Mouse (Mus musculus) forebrain, postnatal 0 days (tissue): ENCODE measurements around the gene Ski. TPM values are rescaled to one million over a fixed set of nuclear protein-coding genes. Genes with fewer than 3 reads are reported as not detected.

ENCODE experiments used
- ATAC-seq: fragments of 200-750 bp; cut with Nextera tagmentation; 2 replicates; pipeline ENCODE4 v1.8.0; 2017; ENCODE audit warnings: mild to moderate bottlenecking, moderate library complexity
- DNase-seq: peaks from one replicate; pipeline ENCODE4 v3.0.0-alpha.2; 2015
- H3K27ac ChIP-seq: fragments of 300-500 bp; sonication (generic); 2 replicates; pipeline ENCODE4 v1.5.1; 2014; ENCODE audit warnings: low read depth, mild to moderate bottlenecking, antibody characterized with exemption, low read length, moderate library complexity, mixed read lengths
- H3K27me3 ChIP-seq: fragments of 300-500 bp; sonication (generic); 2 replicates; pipeline ENCODE4 v1.6.1; 2014; ENCODE audit warnings: mild to moderate bottlenecking, low read length, mixed read lengths; ENCODE audit not compliant: insufficient read depth
- H3K36me3 ChIP-seq: fragments of 300-500 bp; sonication (generic); 2 replicates; pipeline ENCODE4 v1.6.1; 2014; ENCODE audit warnings: mild to moderate bottlenecking, moderate library complexity; ENCODE audit not compliant: insufficient read depth
- H3K4me1 ChIP-seq: fragments of 300-500 bp; sonication (generic); 2 replicates; pipeline ENCODE4 v1.6.1; 2014; ENCODE audit warnings: antibody characterized with exemption; ENCODE audit not compliant: insufficient read depth
- H3K4me2 ChIP-seq: fragments of 300-500 bp; sonication (generic); 2 replicates; pipeline ENCODE4 v1.6.1; 2014; ENCODE audit warnings: low read depth, mild to moderate bottlenecking, moderate library complexity
- H3K4me3 ChIP-seq: fragments of 300-500 bp; sonication (generic); 2 replicates; pipeline ENCODE4 v1.5.1; 2014; ENCODE audit warnings: low read depth, low read length, mixed read lengths
- H3K9ac ChIP-seq: fragments of 300-500 bp; sonication (generic); 2 replicates; pipeline ENCODE4 v1.6.1; 2014; ENCODE audit warnings: mild to moderate bottlenecking
- H3K9me3 ChIP-seq: fragments of 300-500 bp; sonication (generic); 2 replicates; pipeline ENCODE4 v1.6.1; 2016; ENCODE audit warnings: low read length
- CTCF ChIP-seq: sonication (generic); IDR thresholded peaks from 2 replicates; pipeline ENCODE4 v1.5.1; 2016; ENCODE audit warnings: antibody characterized with exemption, control low read depth, low read depth
- WGBS: fragments of 180-500 bp; shearing (Covaris S2); extraction: QIAGEN DNeasy Blood & Tissue Kit; methylation state at CpG from one replicate; pipeline ENCODE4 v1.1.7; 2014; 5-methylcytosine and 5-hydroxymethylcytosine counted together
- polyA plus RNA-seq: library from polyadenylated mRNA; unstranded; fragments of >200 nt; fragmentation: Nextera tagmentation; extraction: Ambion mirVana; gene quantifications from 2 replicates; pipeline ENCODE4 v1.2.1, GENCODE M21; 2015
- total RNA-seq: library from RNA; depleted of rRNA; stranded (reverse); fragments of >200 nt; gene quantifications from 2 replicates; pipeline ENCODE4 v1.2.3, GENCODE M21; 2014

The Ski gene
- total and polyA plus RNA-seq, 2 experiments from 2014 or later: 12.2 to 68.7 TPM

DNA sequence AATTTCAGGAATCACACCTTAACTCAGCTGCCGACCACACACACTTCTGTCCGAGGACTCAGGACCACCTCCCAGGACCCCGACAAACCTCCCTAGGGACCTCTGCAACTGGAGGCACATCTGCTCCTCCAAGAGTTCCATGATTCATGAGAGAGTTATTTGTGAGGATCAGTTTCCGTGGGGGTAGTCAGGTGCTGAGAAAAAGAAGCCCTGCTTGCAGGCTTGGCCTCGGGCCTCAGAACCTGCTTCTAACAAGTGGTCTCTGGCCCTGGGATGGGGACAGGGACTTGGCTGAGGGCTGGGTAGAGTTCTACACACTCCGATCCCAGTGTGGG is 72.5 kb downstream of the Ski start:
- Histone ChIP-seq H3K4me2 (peak overlapping the region; percentile 81; the same call in 1 of the 2 replicates), H3K4me1 (peaks cover 13% of the 10 kb centered on the region), H3K27me3 (no peaks in the 10 kb centered on the region), H3K9me3 (no peaks in the 10 kb centered on the region), H3K36me3 (peaks cover 7% of the 10 kb centered on the region; the same call in 1 of the 2 replicates), H3K4me3 (no peak overlapping the region), H3K27ac (no peak overlapping the region), H3K9ac (no peak overlapping the region)
- no peak for TF ChIP-seq CTCF
- no peak for DNase-seq
- no peak for ATAC-seq
- 82% methylated on average over 6 of the region's 6 CpGs for WGBS

DNA sequence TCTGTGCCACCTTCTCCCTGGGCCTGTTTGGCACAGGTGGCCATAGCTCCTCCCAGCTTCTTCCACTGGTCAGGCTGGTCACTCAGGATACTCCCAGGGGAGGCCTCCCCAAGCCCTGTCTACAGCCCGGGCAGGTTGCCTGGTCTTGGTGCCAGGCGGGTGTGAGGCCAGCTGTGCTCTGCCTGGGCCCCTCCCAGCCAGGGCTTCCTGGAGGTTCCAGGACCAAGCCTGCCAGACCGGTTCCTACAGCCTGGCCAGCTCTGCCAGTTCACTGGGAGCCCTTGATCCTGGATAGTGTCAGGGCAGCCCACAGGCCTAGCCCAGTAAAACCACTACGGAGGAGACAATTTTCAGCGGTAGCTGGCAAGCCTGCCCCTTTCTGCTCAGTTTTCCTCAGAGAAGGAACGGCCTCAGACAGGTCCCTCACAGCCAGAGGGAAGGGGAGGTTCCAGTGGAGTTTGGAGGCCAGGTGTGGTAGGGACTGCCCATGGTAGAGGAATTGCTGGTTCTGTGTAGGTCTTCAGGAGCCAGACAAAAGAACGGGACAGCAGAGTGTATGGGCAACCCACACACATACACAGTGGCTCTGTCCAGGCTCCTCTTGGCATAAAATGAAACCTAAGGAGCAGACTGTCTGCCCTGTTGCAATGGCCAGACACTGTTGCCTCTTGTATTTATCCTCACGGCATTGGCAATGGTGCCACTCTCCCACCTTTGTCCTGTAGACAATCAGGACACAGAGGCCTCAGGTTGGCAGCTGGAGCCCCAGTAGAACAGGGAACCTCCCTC is 73.3 kb downstream of the Ski start:
- TF ChIP-seq CTCF: no peak
- H3K4me1 ChIP-seq: peaks cover 20% of the 10 kb centered on the region
- H3K36me3 ChIP-seq: no peaks in the 10 kb centered on the region
- H3K4me2 ChIP-seq: no peak overlapping the region
- no peaks in the 10 kb centered on the region for H3K27me3 ChIP-seq
- DNase-seq (no peak), ATAC-seq (no peak)
- no peak overlapping the region for H3K9ac ChIP-seq
- H3K4me3 ChIP-seq: no peak overlapping the region
- H3K9me3 ChIP-seq: no peaks in the 10 kb centered on the region
- no peak overlapping the region for H3K27ac ChIP-seq
- WGBS: 76% methylated on average over 8 of the region's 8 CpGs

DNA sequence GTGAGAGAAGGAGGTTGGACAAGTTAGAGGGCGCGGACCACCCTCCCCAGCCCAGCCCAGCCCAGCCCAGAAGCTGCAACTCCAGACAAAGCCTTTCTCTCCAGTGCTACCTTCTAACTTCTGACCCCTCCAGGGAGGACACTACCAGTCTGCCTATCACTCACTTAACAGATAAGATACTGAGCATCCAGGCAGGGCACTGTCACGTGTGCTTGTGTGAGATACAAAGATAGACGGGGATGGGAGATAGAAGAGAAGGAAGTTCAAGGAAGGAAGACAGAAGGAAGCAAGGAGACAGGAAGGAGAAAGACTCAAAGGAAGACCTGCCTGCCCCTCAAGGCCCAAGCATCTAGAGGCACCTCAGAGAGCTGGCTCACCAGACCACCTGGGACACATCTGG is 73.9 kb downstream of the Ski start:
- Histone ChIP-seq H3K9ac (no peak overlapping the region), H3K9me3 (no peaks in the 10 kb centered on the region), H3K4me2 (no peak overlapping the region), H3K4me1 (peaks cover 26% of the 10 kb centered on the region), H3K4me3 (no peak overlapping the region), H3K36me3 (no peaks in the 10 kb centered on the region), H3K27me3 (no peaks in the 10 kb centered on the region), H3K27ac (no peak overlapping the region)
- no peak for DNase-seq
- no peak for ATAC-seq
- 92% methylated on average over 4 of the region's 4 CpGs for WGBS
- no peak for TF ChIP-seq CTCF

DNA sequence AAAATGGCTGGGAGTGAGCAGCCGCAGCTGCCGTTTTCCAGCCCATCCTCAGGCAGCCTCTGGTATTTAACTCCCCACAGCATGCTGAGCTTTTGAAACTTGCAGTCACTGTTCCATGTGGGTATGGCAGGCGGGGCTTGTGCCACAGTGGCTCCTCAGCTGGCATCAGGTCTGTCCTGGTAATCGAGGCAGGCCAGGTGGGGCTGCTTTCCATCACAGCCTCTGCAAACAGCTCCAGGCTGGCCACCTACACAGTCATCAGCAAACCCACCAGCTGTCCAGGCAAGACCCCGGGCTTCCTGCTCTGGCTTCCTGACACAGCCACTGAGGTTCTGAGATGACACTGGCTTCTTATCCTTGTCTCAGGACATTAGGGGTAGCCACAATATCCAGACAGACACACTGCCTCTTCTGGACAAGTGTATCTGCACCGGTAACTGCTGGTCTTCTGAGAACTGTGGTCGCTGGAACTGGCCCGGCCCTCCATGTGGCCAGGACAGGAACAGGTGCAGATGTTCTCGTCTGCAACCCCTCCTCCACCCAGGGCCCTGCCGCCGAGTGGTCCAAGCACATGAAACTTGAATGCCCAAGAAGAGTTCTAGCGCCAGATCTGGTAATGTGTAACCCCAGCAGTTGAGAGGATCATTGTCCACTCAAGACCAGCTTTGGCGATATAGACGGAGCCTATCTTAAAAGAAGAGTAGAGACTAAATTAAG is 76.1 kb downstream of the Ski start:
- DNase-seq (no peak), ATAC-seq (no peak)
- H3K9me3 ChIP-seq: no peaks in the 10 kb centered on the region
- peaks cover 28% of the 10 kb centered on the region for H3K4me1 ChIP-seq
- H3K27me3 ChIP-seq: no peaks in the 10 kb centered on the region
- no peak for TF ChIP-seq CTCF
- H3K4me3 ChIP-seq: no peak overlapping the region
- H3K4me2 ChIP-seq: no peak overlapping the region
- no peak overlapping the region for H3K27ac ChIP-seq
- H3K9ac ChIP-seq: no peak overlapping the region
- H3K36me3 ChIP-seq: no peaks in the 10 kb centered on the region
- WGBS: 70% methylated on average over 14 of the region's 14 CpGs

DNA sequence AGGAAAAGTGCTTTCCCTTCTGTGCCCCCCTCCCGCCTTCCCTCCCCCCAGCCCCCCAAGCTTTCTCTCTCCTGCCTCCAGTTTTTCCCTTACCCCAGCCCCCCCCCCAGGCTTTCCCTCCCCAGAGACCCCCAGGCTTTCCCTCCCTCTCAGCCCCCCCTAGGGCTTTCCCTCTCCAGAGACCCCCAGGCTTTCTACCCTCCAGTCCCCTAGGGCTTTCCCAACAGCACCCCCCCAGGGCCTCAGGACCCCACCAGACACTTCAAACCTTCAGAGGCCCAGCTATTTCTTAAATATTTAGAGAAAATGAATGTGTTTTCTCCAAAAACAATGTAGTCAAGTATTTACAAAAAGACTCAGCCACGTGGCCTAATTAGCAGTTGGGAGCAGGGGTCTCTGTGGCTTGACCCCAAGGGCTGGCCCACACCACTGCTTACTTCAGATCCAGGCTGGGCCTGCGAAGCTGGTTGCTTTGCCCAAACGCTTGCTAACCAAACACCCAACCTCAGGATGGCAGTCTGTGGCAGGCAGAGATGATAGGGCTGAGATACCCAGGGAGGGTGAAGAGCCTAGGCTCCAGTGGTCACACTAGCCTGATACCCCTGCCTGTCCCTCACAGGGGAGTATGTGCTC is 77.7 kb downstream of the Ski start:
- H3K4me2 ChIP-seq: no peak overlapping the region
- peaks cover 18% of the 10 kb centered on the region for H3K4me1 ChIP-seq
- no peaks in the 10 kb centered on the region for H3K9me3 ChIP-seq
- H3K27ac ChIP-seq: peak overlapping the region; percentile 54
- ATAC-seq (peak; percentile 6; the same call in 1 of the 2 replicates), DNase-seq (no peak)
- no peak overlapping the region for H3K9ac ChIP-seq
- no peaks in the 10 kb centered on the region for H3K27me3 ChIP-seq
- peak; percentile 21; the same call in 1 of the 2 replicates for TF ChIP-seq CTCF
- H3K4me3 ChIP-seq: no peak overlapping the region
- no peaks in the 10 kb centered on the region for H3K36me3 ChIP-seq
- WGBS: 40% methylated on average over 3 of the region's 4 CpGs

DNA sequence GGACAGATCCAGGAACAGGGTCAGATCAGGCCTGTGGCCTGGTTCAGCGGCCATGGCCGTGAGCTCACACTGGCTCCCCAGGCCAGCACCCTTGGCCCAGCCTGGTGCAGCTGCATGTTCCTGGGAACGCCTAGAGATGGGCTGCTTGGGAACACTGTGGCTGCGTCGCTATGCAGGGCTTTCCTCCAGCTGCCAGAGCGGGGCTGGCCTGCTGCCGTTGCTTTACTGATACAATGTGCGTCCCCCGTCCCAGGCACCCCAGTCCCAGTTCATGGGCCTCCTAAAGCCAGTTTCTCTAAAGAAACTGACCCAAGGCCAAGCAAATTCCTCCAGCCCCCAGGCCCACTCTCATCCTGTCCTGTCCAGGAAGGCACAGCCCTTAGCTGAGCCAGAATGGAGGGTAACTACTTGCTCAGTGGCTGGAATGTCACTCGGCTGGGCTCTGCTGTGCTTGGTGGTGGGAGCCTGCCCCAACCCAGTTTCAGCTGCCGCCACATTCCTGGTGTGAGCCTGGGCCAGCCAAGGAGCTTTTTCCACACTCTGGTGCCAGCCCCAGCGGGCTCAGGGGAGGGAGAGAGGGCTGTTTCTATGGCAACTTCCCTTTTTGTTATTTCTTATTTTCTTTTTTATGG is 78.4 kb downstream of the Ski start:
- Histone ChIP-seq H3K27me3 (no peaks in the 10 kb centered on the region), H3K4me3 (no peak overlapping the region), H3K27ac (peak overlapping the region; percentile 70), H3K9ac (0 out of 2 replicates have a peak overlapping the region, but pooled peaks have one; percentile 15), H3K36me3 (no peaks in the 10 kb centered on the region), H3K4me1 (peaks cover 18% of the 10 kb centered on the region), H3K9me3 (no peaks in the 10 kb centered on the region), H3K4me2 (0 out of 2 replicates have a peak overlapping the region, but pooled peaks have one; percentile 4)
- WGBS: 15% methylated on average over 12 of the region's 12 CpGs
- DNase-seq (peak; percentile 76), ATAC-seq (peak; percentile 93)
- TF ChIP-seq CTCF: no peak
